Mouse (Mus musculus): Measurements from ENCODE around the gene Cldn15. TPM values are rescaled to one million over a fixed set of nuclear protein-coding genes. Genes with fewer than 3 reads are reported as not detected.

Cldn15 gene
- polyA plus RNA-seq, 1 experiment from 2014 or later, result not detected

DNA sequence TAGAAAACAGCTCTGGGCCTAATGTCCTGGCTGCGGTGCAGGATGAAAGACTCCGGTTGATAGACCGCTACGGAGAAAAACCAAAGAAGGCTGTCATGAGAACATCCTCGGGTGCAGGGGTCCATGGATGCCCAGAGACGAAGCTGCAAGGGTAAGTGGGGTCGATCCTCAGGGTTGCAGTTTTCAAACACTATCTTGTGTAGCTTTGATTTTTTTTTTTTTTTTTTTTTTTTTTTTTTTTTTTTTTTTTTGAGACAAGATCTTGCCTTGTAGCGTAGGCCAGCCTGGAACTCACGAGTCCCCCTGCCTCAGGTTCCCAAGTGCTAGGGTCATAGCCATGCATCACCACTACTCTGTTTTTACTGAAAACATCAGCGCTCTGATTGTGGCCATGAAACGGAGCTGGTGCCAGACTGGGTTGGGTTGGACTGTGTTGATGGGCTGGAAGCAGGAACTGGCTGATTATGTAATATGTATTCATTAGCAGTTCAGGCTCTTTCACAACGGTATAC lies 12.9 kb upstream of the Cldn15 start:
- Histone ChIP-seq H3K27ac (ENCODE audit: low read depth, low read length) (no peak overlapping the region), H3K9ac (ENCODE audit: low read length) (peak overlapping the region; percentile 88), H3K9me3 (ENCODE audit: control insufficient read depth, low read length) (no peaks in the 10 kb centered on the region), H3K27me3 (ENCODE audit: control insufficient read depth, insufficient read depth, low read length) (no peaks in the 10 kb centered on the region), H3K4me3 (ENCODE audit: low read depth, low read length) (peak overlapping the region; percentile 76), H3K4me2 (ENCODE audit: low read depth, low read length, severe bottlenecking) (peak overlapping the region; percentile 57), H3K4me1 (replicated peaks; ENCODE audit: control insufficient read depth, insufficient read depth, low read length) (peaks cover 4% of the 10 kb centered on the region), H3K36me3 (ENCODE audit: control insufficient read depth, insufficient read depth, low read length) (no peaks in the 10 kb centered on the region; the same call in 1 of the 2 replicates)
- ATAC-seq (replicated peaks; ENCODE audit: low FRiP score), result no peak; the same call in 1 of the 2 replicates
- 4% methylated on average over 12 of the region's 12 CpGs for whole genome bisulfite sequencing
- DNase-seq (ENCODE audit: low spot score), result no peak

DNA sequence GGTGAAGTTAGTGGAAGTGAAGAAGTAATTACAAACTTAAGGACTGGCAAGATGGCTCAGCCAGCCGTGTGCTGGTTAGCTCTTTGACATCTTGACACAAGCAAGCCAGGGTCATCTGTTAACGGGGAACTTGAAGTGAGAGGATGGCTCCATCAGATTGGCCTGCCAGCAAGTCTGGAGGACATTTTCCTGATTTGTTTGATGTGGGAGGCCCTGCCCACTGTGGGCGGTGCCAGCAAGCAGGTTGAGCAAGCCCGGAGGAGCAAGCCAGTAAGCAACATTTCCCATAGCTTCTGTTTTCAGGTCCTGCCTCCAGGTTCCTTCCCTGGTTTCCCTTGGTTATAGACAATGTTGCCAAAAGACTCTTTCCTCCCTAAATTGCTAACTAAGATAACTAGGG lies 10.8 kb upstream of the Cldn15 start:
- Histone ChIP-seq H3K36me3 (ENCODE audit: control insufficient read depth, insufficient read depth, low read length) (no peaks in the 10 kb centered on the region; the same call in 1 of the 2 replicates), H3K9ac (ENCODE audit: low read length) (no peak overlapping the region), H3K4me3 (ENCODE audit: low read depth, low read length) (no peak overlapping the region), H3K27ac (ENCODE audit: low read depth, low read length) (no peak overlapping the region), H3K4me1 (replicated peaks; ENCODE audit: control insufficient read depth, insufficient read depth, low read length) (peaks cover 4% of the 10 kb centered on the region), H3K27me3 (ENCODE audit: control insufficient read depth, insufficient read depth, low read length) (no peaks in the 10 kb centered on the region), H3K9me3 (ENCODE audit: control insufficient read depth, low read length) (no peaks in the 10 kb centered on the region), H3K4me2 (ENCODE audit: low read depth, low read length, severe bottlenecking) (no peak overlapping the region)
- DNase-seq (ENCODE audit: low spot score) (no peak), ATAC-seq (replicated peaks; ENCODE audit: low FRiP score) (no peak)
- WGBS, result 78% methylated on average over 4 of the region's 4 CpGs

DNA sequence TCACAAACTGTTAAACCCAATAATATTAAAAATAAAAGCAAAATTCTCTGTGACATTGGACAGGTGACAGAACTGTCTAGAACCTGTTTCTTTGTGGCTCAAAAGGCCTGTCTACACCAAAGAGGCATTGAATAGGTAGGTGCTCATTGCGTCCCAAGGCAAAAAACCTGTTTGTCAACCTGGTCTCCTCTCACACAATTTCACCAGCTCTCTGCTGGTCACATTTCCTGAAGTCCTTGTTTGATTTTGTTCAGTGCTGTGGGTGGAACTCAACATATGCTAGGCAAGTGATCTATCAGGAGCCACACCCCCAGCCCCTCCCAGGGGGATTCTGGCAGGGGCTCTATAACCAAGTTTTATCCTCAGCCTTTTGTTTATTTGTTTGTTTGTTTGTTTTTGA lies 9.2 kb upstream of the Cldn15 start:
- no peak for ATAC-seq (replicated peaks; ENCODE audit: low FRiP score)
- no peaks in the 10 kb centered on the region for H3K9me3 ChIP-seq (ENCODE audit: control insufficient read depth, low read length)
- H3K4me2 ChIP-seq (ENCODE audit: low read depth, low read length, severe bottlenecking), result no peak overlapping the region
- 100% methylated on average over 1 of the region's 1 CpGs for WGBS
- H3K27ac ChIP-seq (ENCODE audit: low read depth, low read length), result no peak overlapping the region
- no peak for DNase-seq (ENCODE audit: low spot score)
- no peaks in the 10 kb centered on the region for H3K27me3 ChIP-seq (ENCODE audit: control insufficient read depth, insufficient read depth, low read length)
- no peaks in the 10 kb centered on the region; the same call in 1 of the 2 replicates for H3K36me3 ChIP-seq (ENCODE audit: control insufficient read depth, insufficient read depth, low read length)
- no peak overlapping the region for H3K4me3 ChIP-seq (ENCODE audit: low read depth, low read length)
- no peak overlapping the region for H3K9ac ChIP-seq (ENCODE audit: low read length)
- H3K4me1 ChIP-seq (replicated peaks; ENCODE audit: control insufficient read depth, insufficient read depth, low read length), result peaks cover 4% of the 10 kb centered on the region

DNA sequence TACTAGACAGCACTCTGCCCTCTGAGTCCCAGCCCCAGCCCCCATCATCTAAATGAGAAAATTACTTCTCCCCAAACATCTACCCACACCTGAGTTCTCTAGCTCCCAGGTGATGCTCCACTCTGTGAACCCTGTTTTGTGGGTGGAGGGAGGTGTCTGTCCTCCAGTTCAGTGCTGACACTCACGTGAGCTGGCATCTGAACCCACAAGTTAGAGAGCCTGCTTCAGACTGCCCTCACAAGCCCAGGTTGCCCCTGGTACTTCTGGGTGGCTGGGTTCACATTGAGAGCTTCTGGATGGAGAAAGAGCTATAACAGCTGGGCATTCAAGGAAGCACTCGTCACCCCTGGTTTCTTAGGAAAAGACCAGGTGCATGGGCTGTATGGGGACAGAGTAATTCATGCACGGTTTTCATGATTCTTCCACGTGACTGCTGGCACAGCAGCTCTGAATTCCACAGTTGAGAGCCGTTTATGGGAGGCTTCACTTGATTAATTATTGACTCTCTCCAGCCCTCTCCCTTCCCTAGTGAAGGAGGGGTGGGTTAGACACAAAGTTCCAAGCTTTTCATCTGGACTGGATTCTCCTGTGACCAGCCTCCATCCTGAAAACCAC lies 7.3 kb upstream of the Cldn15 start:
- DNase-seq (ENCODE audit: low spot score) (no peak), ATAC-seq (replicated peaks; ENCODE audit: low FRiP score) (no peak)
- Histone ChIP-seq H3K9me3 (ENCODE audit: control insufficient read depth, low read length) (no peaks in the 10 kb centered on the region), H3K4me2 (ENCODE audit: low read depth, low read length, severe bottlenecking) (no peak overlapping the region), H3K4me3 (ENCODE audit: low read depth, low read length) (no peak overlapping the region), H3K36me3 (ENCODE audit: control insufficient read depth, insufficient read depth, low read length) (no peaks in the 10 kb centered on the region; the same call in 1 of the 2 replicates), H3K27me3 (ENCODE audit: control insufficient read depth, insufficient read depth, low read length) (no peaks in the 10 kb centered on the region), H3K4me1 (replicated peaks; ENCODE audit: control insufficient read depth, insufficient read depth, low read length) (peaks cover 7% of the 10 kb centered on the region), H3K9ac (ENCODE audit: low read length) (no peak overlapping the region), H3K27ac (ENCODE audit: low read depth, low read length) (no peak overlapping the region)
- 88% methylated on average over 5 of the region's 5 CpGs for WGBS

DNA sequence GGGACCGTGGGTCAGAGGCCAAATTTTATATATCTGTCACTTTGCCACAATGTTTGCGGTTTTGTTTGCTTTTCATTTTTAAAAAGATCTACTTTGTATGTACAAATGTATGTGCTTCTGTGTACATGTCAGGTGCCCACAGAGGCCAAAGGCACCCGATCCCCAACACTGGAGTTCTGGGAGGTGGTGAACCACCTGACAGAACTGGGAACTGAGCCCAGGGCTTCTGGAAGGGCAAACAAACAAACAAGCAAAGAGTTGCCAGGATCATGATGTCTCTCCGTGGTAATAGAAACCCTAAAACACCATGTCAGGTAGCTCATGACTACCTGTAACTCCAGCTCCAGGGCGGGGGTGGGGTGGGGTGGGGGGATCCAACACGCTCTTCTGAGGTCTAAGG lies 6.4 kb upstream of the Cldn15 start:
- Histone ChIP-seq H3K4me3 (ENCODE audit: low read depth, low read length) (no peak overlapping the region), H3K36me3 (ENCODE audit: control insufficient read depth, insufficient read depth, low read length) (no peaks in the 10 kb centered on the region; the same call in 1 of the 2 replicates), H3K9me3 (ENCODE audit: control insufficient read depth, low read length) (no peaks in the 10 kb centered on the region), H3K27me3 (ENCODE audit: control insufficient read depth, insufficient read depth, low read length) (no peaks in the 10 kb centered on the region), H3K9ac (ENCODE audit: low read length) (no peak overlapping the region), H3K27ac (ENCODE audit: low read depth, low read length) (no peak overlapping the region), H3K4me1 (replicated peaks; ENCODE audit: control insufficient read depth, insufficient read depth, low read length) (peaks cover 4% of the 10 kb centered on the region; the same call in 1 of the 2 replicates), H3K4me2 (ENCODE audit: low read depth, low read length, severe bottlenecking) (no peak overlapping the region)
- 92% methylated on average over 6 of the region's 6 CpGs for WGBS
- DNase-seq (ENCODE audit: low spot score) (no peak), ATAC-seq (replicated peaks; ENCODE audit: low FRiP score) (no peak)

DNA sequence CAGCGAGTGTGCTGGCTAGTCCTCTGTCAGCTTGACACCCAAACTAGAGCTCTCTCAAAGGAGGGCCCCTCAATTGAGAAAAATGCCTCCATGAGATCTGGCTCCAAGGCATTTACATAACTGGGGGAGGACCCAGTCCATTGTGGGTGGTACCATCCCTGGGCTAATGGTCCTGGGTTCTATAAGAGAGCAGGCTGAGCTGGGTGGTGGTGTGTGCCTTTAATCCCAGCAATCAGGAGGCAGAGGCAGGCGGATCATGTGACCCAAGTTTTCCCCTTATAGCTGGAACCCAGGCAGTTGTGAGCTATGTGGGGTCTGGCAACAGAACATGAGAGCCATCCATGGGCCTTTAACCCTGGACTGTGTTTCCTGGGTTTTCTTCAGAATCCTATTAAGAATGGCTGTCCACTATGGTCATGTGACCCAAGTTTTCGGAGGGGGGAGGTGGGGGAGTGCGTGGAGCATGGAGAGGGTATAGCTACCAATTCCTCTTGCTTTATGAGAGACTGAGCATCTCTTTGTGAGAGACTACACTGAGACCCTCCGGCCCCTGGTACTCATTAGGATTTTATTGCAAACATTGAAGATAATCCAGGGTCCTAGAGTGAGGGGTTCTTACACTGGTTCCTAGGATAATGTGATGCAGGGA lies 5.0 kb upstream of the Cldn15 start:
- peak overlapping the region; percentile 70 for H3K9ac ChIP-seq (ENCODE audit: low read length)
- no peaks in the 10 kb centered on the region for H3K27me3 ChIP-seq (ENCODE audit: control insufficient read depth, insufficient read depth, low read length)
- H3K4me1 ChIP-seq (replicated peaks; ENCODE audit: control insufficient read depth, insufficient read depth, low read length), result peaks cover 4% of the 10 kb centered on the region; the same call in 1 of the 2 replicates
- H3K4me3 ChIP-seq (ENCODE audit: low read depth, low read length), result peak overlapping the region; percentile 58
- peak; percentile 57 for DNase-seq (ENCODE audit: low spot score)
- H3K36me3 ChIP-seq (ENCODE audit: control insufficient read depth, insufficient read depth, low read length), result peaks cover 4% of the 10 kb centered on the region
- 27% methylated on average over 5 of the region's 5 CpGs for WGBS
- ATAC-seq (replicated peaks; ENCODE audit: low FRiP score), result peak; percentile 23
- peak overlapping the region; percentile 78 for H3K27ac ChIP-seq (ENCODE audit: low read depth, low read length)
- no peaks in the 10 kb centered on the region for H3K9me3 ChIP-seq (ENCODE audit: control insufficient read depth, low read length)
- H3K4me2 ChIP-seq (ENCODE audit: low read depth, low read length, severe bottlenecking), result peak overlapping the region; percentile 82

DNA sequence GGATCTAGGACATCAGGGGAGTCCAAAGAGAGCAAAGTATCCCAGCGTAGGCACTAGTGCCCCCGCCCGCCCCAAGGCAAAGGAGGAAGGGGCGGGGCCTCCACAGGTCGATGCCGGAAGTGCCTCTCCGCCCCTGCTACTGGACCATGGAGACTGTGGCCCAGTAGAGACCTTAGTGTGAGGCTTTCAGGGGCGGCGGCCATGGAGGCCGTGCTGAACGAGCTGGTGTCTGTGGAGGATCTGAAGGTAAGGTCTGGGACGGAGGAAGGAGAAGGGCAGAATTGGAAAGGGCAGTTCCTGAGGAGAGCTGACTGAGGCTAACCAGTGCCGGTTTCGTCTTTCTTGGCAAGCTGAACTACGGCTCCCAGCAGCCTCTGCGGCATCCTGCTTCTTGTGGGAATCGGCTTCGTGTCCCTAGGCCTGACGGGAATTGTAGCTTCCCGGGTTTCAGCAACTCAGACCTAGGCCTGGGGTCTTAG lies 4.4 kb upstream of the Cldn15 start:
- DNase-seq (ENCODE audit: low spot score) (peak; percentile 90), ATAC-seq (replicated peaks; ENCODE audit: low FRiP score) (peak; percentile 94)
- H3K27me3 ChIP-seq (ENCODE audit: control insufficient read depth, insufficient read depth, low read length), result no peaks in the 10 kb centered on the region
- H3K4me3 ChIP-seq (ENCODE audit: low read depth, low read length), result peak overlapping the region; percentile 58
- no peaks in the 10 kb centered on the region for H3K9me3 ChIP-seq (ENCODE audit: control insufficient read depth, low read length)
- peaks cover 4% of the 10 kb centered on the region for H3K36me3 ChIP-seq (ENCODE audit: control insufficient read depth, insufficient read depth, low read length)
- WGBS, result under 1% methylated on average over 20 of the region's 20 CpGs
- peak overlapping the region; percentile 70 for H3K9ac ChIP-seq (ENCODE audit: low read length)
- peak overlapping the region; percentile 78 for H3K27ac ChIP-seq (ENCODE audit: low read depth, low read length)
- peaks cover 4% of the 10 kb centered on the region; the same call in 1 of the 2 replicates for H3K4me1 ChIP-seq (replicated peaks; ENCODE audit: control insufficient read depth, insufficient read depth, low read length)
- H3K4me2 ChIP-seq (ENCODE audit: low read depth, low read length, severe bottlenecking), result peak overlapping the region; percentile 82

DNA sequence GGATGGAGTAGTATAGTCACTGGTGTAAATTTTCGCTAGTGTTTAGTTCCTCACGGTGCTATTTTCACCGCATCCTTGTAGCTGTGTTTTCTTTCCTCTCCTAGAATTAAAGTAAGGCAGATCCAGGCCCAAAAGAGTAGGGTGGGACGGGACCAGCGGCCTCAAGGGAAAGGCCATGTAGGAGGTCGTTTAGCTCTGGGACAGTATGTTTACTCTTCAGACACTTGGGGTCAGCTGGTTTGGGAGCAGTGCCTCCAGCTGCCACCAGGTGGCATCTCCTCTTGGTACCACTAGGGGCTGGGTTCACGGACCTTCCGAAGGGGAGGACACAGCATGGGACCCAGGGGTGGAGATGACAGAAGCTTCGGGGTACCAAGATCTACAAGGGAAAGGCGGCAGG lies 3.9 kb upstream of the Cldn15 start:
- H3K27ac ChIP-seq (ENCODE audit: low read depth, low read length), result peak overlapping the region; percentile 78
- peak overlapping the region; percentile 82 for H3K4me2 ChIP-seq (ENCODE audit: low read depth, low read length, severe bottlenecking)
- no peaks in the 10 kb centered on the region for H3K27me3 ChIP-seq (ENCODE audit: control insufficient read depth, insufficient read depth, low read length)
- ATAC-seq (replicated peaks; ENCODE audit: low FRiP score), result peak; percentile 64
- H3K4me1 ChIP-seq (replicated peaks; ENCODE audit: control insufficient read depth, insufficient read depth, low read length), result peaks cover 4% of the 10 kb centered on the region; the same call in 1 of the 2 replicates
- peaks cover 4% of the 10 kb centered on the region for H3K36me3 ChIP-seq (ENCODE audit: control insufficient read depth, insufficient read depth, low read length)
- 1% methylated on average over 10 of the region's 10 CpGs for WGBS
- H3K9me3 ChIP-seq (ENCODE audit: control insufficient read depth, low read length), result no peaks in the 10 kb centered on the region
- DNase-seq (ENCODE audit: low spot score), result peak; percentile 88
- peak overlapping the region; percentile 70 for H3K9ac ChIP-seq (ENCODE audit: low read length)
- H3K4me3 ChIP-seq (ENCODE audit: low read depth, low read length), result peak overlapping the region; percentile 58

Data from forebrain, embryonic 11.5 days (tissue).